Mouse (Mus musculus) midbrain, embryonic 16.5 days (tissue): ENCODE data around the gene Plekhh2. TPM values are rescaled to one million over a fixed set of nuclear protein-coding genes. Genes with fewer than 3 reads are reported as not detected.
A peak's percentile ranks its signal among the peaks of the same experiment; 100 is the strongest.

Experiments used
- ATAC-seq: fragments of 200-750 bp; cut with Nextera tagmentation; 2 replicates; pipeline ENCODE4 v1.8.0; 2017; ENCODE audit warnings: moderate TSS enrichment
- H3K27ac ChIP-seq: fragments of 300-500 bp; sonication (generic); 2 replicates; pipeline ENCODE4 v1.5.1; 2014; ENCODE audit warnings: mild to moderate bottlenecking, low read length, mixed read lengths
- H3K27me3 ChIP-seq: fragments of 300-500 bp; sonication (generic); 2 replicates; pipeline ENCODE4 v1.6.1; 2014; ENCODE audit warnings: low read depth, low read length, mixed read lengths; ENCODE audit not compliant: control insufficient read depth, insufficient read depth
- H3K36me3 ChIP-seq: fragments of 300-500 bp; sonication (generic); 2 replicates; pipeline ENCODE4 v1.6.1; 2014; ENCODE audit warnings: mild to moderate bottlenecking, low read length, moderate library complexity, mixed read lengths; ENCODE audit not compliant: control insufficient read depth, insufficient read depth
- H3K4me1 ChIP-seq: fragments of 300-500 bp; sonication (generic); 2 replicates; pipeline ENCODE4 v1.6.1; 2014; ENCODE audit warnings: mild to moderate bottlenecking, low read length, mixed read lengths; ENCODE audit not compliant: control insufficient read depth, insufficient read depth
- H3K4me2 ChIP-seq: fragments of 300-500 bp; sonication (generic); 2 replicates; pipeline ENCODE4 v1.6.1; 2014; ENCODE audit warnings: mild to moderate bottlenecking, low read length, mixed read lengths
- H3K4me3 ChIP-seq: fragments of 300-500 bp; sonication (generic); 2 replicates; pipeline ENCODE4 v1.5.1; 2014; ENCODE audit warnings: low read depth, mild to moderate bottlenecking, low read length, moderate library complexity, mixed read lengths
- H3K9ac ChIP-seq: fragments of 300-500 bp; sonication (generic); 2 replicates; pipeline ENCODE4 v1.6.1; 2014; ENCODE audit warnings: low read depth, low read length, mixed read lengths
- H3K9me3 ChIP-seq: fragments of 300-500 bp; sonication (generic); replicated peaks from 2 replicates; pipeline ENCODE4 v1.6.1; 2014; ENCODE audit warnings: mild to moderate bottlenecking, low read length, mixed read lengths; ENCODE audit not compliant: control insufficient read depth, poor library complexity, severe bottlenecking
- WGBS: fragments of 180-500 bp; shearing (Covaris S2); extraction: QIAGEN DNeasy Blood & Tissue Kit; methylation state at CpG from one replicate; pipeline ENCODE4 v1.1.7; 2014; 5-methylcytosine and 5-hydroxymethylcytosine counted together
- polyA plus RNA-seq: library from polyadenylated mRNA; unstranded; fragments of >200 nt; fragmentation: Nextera tagmentation; extraction: Ambion mirVana; gene quantifications from 2 replicates; pipeline ENCODE4 v1.2.1, GENCODE M21; 2015

Gene Plekhh2
- polyA plus RNA-seq, 1 experiment from 2014 or later = 2.3 TPM

DNA sequence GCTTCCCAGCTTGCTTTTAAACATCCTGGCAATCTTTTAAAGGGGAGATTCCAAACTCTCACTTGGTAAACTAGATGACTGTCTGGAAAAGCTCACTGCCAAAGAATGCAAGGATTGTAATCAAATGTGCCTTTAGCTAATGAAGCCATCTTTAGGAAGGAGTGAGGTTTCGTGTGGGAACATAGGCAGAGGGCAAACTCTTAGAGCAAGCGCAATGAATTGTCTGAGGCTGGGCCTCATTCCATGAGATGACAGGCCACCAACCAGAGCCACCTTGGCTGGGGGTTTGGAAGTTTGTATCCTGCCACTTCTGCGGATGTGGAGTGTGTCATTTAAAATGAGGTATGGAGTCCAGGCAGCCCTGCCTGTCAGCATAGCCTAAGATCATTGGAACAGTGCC is 108.4 kb downstream of the Plekhh2 start:
- no peak overlapping the region for H3K4me3 ChIP-seq
- H3K4me1 ChIP-seq = no peaks in the 10 kb centered on the region
- WGBS = 84% methylated on average over 3 of the region's 3 CpGs
- H3K27me3 ChIP-seq = no peaks in the 10 kb centered on the region
- no peak overlapping the region for H3K4me2 ChIP-seq
- no peaks in the 10 kb centered on the region for H3K9me3 ChIP-seq
- ATAC-seq = no peak
- no peak overlapping the region for H3K9ac ChIP-seq
- no peak overlapping the region for H3K27ac ChIP-seq
- H3K36me3 ChIP-seq = no peaks in the 10 kb centered on the region

GRCm38 (mm10) chr17:84620610-84621009 is 108.9 kb downstream of the Plekhh2 start:
- no peaks in the 10 kb centered on the region for H3K4me1 ChIP-seq
- ATAC-seq = no peak
- 84% methylated on average over 6 of the region's 6 CpGs for WGBS
- H3K27ac ChIP-seq = no peak overlapping the region
- H3K36me3 ChIP-seq = no peaks in the 10 kb centered on the region
- H3K27me3 ChIP-seq = no peaks in the 10 kb centered on the region
- no peak overlapping the region for H3K4me2 ChIP-seq
- H3K9ac ChIP-seq = no peak overlapping the region
- no peak overlapping the region for H3K4me3 ChIP-seq
- H3K9me3 ChIP-seq = no peaks in the 10 kb centered on the region

- Histone ChIP-seq H3K4me2 (no peak overlapping the region), H3K4me1 (no peaks in the 10 kb centered on the region), H3K27me3 (no peaks in the 10 kb centered on the region), H3K27ac (no peak overlapping the region), H3K36me3 (no peaks in the 10 kb centered on the region), H3K9ac (no peak overlapping the region), H3K9me3 (no peaks in the 10 kb centered on the region), H3K4me3 (no peak overlapping the region)
- WGBS = 83% methylated on average over 6 of the region's 6 CpGs
- no peak for ATAC-seq
Observed at GRCm38 (mm10) chr17:84621209-84621608, 109.5 kb downstream of the Plekhh2 start.

- H3K4me1 ChIP-seq = no peaks in the 10 kb centered on the region
- 87% methylated on average over 4 of the region's 4 CpGs for WGBS
- no peak for ATAC-seq
- no peaks in the 10 kb centered on the region for H3K36me3 ChIP-seq
- no peak overlapping the region for H3K4me2 ChIP-seq
- no peak overlapping the region for H3K27ac ChIP-seq
- no peak overlapping the region for H3K4me3 ChIP-seq
- no peak overlapping the region for H3K9ac ChIP-seq
- no peaks in the 10 kb centered on the region for H3K27me3 ChIP-seq
- H3K9me3 ChIP-seq = no peaks in the 10 kb centered on the region
Observed at GRCm38 (mm10) chr17:84622028-84622427, 110.3 kb downstream of the Plekhh2 start.

DNA sequence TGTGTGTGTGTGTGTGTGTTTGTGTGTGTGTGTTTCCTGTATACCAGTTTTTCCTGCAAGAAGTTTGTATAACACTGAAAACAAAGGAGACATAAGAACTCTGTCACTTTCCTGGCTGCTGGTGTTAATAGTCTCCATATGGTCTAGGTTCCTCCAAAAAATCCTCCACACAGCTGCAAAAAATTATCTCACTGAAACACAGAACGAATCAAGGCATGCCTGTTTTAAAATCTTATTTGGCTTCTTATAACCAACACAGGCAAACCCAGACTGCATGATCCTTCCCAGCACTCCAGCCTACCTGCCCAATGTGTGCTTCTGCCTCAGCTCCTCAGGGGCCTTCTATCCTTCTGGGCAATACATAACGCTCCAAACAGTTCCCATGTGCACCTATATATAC is 111.2 kb downstream of the Plekhh2 start:
- H3K4me1 ChIP-seq = peaks cover 3% of the 10 kb centered on the region; the same call in 1 of the 2 replicates
- ATAC-seq = no peak
- 77% methylated on average over 2 of the region's 2 CpGs for WGBS

GRCm38 (mm10) chr17:84626276-84626856 is 114.7 kb downstream of the Plekhh2 start, which contains the start of gene Dync2li1:
Gene Dync2li1 (plus strand): TSS chr17:84626496.
- H3K4me2 ChIP-seq = peak within 1 kb of the TSS; percentile 68
- peak within 1 kb of the TSS; percentile 86 for H3K27ac ChIP-seq
- no peaks in the 10 kb centered on the region for H3K9me3 ChIP-seq
- H3K9ac ChIP-seq = peak within 1 kb of the TSS; percentile 77
- ATAC-seq = peak; percentile 99
- H3K4me1 ChIP-seq = peaks cover 3% of the 10 kb centered on the region; the same call in 1 of the 2 replicates
- peak within 1 kb of the TSS; percentile 72 for H3K4me3 ChIP-seq
- H3K36me3 ChIP-seq = no peaks in the 10 kb centered on the region
- WGBS = under 1% methylated on average over 23 of the region's 25 CpGs
- H3K27me3 ChIP-seq = no peaks in the 10 kb centered on the region

More for the DNA sequence above, 111.2 kb downstream of the Plekhh2 start:
- H3K9ac ChIP-seq = no peak overlapping the region
- H3K4me3 ChIP-seq = no peak overlapping the region
- no peaks in the 10 kb centered on the region for H3K36me3 ChIP-seq
- no peak overlapping the region for H3K27ac ChIP-seq
- H3K27me3 ChIP-seq = no peaks in the 10 kb centered on the region
- no peaks in the 10 kb centered on the region for H3K9me3 ChIP-seq
- H3K4me2 ChIP-seq = no peak overlapping the region

- WGBS = 28% methylated on average over 9 of the region's 9 CpGs
- peak overlapping the region; percentile 86; the same call in 1 of the 2 replicates for H3K27ac ChIP-seq
- H3K36me3 ChIP-seq = no peaks in the 10 kb centered on the region
- H3K4me1 ChIP-seq = peaks cover 3% of the 10 kb centered on the region; the same call in 1 of the 2 replicates
- no peaks in the 10 kb centered on the region for H3K9me3 ChIP-seq
- peak overlapping the region; percentile 68 for H3K4me2 ChIP-seq
- ATAC-seq = peak; percentile 79
- H3K4me3 ChIP-seq = peak overlapping the region; percentile 72
- H3K9ac ChIP-seq = peak overlapping the region; percentile 77
- H3K27me3 ChIP-seq = no peaks in the 10 kb centered on the region
Observed at GRCm38 (mm10) chr17:84626857-84627305, 115.2 kb downstream of the Plekhh2 start.

DNA sequence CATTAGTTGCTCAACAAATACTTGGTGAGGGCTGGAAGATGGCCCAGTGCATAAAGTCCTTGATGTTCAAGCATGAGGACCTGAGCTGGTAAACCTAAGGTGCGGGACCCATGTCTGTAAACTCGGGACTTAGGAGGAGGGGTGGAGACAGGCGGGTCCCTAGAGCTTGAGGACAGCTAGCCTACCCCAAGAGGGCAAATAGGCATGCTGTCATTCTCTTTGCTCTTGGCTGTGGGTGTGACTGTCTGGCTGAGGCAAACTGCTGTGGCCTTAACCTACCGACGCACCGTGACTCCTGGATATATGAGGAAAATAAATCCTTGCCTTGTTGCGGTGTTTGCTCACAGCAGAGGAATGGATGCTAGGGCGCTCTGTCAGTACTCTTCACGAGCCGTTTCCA is 116.0 kb downstream of the Plekhh2 start:
- Histone ChIP-seq H3K4me1 (peaks cover 3% of the 10 kb centered on the region; the same call in 1 of the 2 replicates), H3K4me2 (no peak overlapping the region)
- no peak for ATAC-seq

GRCm38 (mm10) chr17:84628611-84629010 is 116.9 kb downstream of the Plekhh2 start:
- Histone ChIP-seq H3K4me2 (no peak overlapping the region), H3K27ac (no peak overlapping the region), H3K9ac (no peak overlapping the region), H3K4me3 (no peak overlapping the region), H3K36me3 (no peaks in the 10 kb centered on the region), H3K9me3 (no peaks in the 10 kb centered on the region), H3K27me3 (no peaks in the 10 kb centered on the region), H3K4me1 (peaks cover 3% of the 10 kb centered on the region; the same call in 1 of the 2 replicates)
- no peak for ATAC-seq
- WGBS = 85% methylated on average over 9 of the region's 9 CpGs

More for the DNA sequence above, 116.0 kb downstream of the Plekhh2 start:
- no peak overlapping the region for H3K27ac ChIP-seq
- H3K9me3 ChIP-seq = no peaks in the 10 kb centered on the region
- no peak overlapping the region for H3K9ac ChIP-seq
- no peaks in the 10 kb centered on the region for H3K36me3 ChIP-seq
- 90% methylated on average over 10 of the region's 10 CpGs for WGBS
- no peak overlapping the region for H3K4me3 ChIP-seq
- H3K27me3 ChIP-seq = no peaks in the 10 kb centered on the region
